Mouse (Mus musculus): ENCODE results near the gene Ip6k1. TPM values are rescaled to one million over a fixed set of nuclear protein-coding genes. Genes with fewer than 3 reads are reported as not detected.
A peak's percentile ranks its signal among the peaks of the same experiment; 100 is the strongest.
"Not testable (repeated sequence)": the region's sequence is repeated elsewhere in the genome, so short reads cannot be mapped to it uniquely, and the experiment has no call there.

Gene Ip6k1
- polyA plus RNA-seq, 1 experiment from 2014 or later = 34.5 TPM

- WGBS = under 1% methylated on average over 50 of the region's 50 CpGs
- H3K9ac ChIP-seq = peak overlapping the region; percentile 99
- peak; percentile 33 for ATAC-seq (replicated peaks; ENCODE audit: insufficient number of reproducible peaks, insufficient read depth, low FRiP score, low read depth)
These were observed 653 bp downstream of the Ip6k1 start for GRCm38 (mm10) chr9:108002778-108003530.

GRCm38 (mm10) chr9:108003531-108003890 is 1.2 kb downstream of the Ip6k1 start:
- no peak for ATAC-seq (replicated peaks; ENCODE audit: insufficient number of reproducible peaks, insufficient read depth, low FRiP score, low read depth)
- Histone ChIP-seq H3K4me3 (peak overlapping the region; percentile 99), H3K9ac (peak overlapping the region; percentile 99), H3K27ac (peak overlapping the region; percentile 96; the same call in 1 of the 2 replicates), H3K4me1 (replicated peaks) (peaks cover 28% of the 10 kb centered on the region), H3K27me3 (no peaks in the 10 kb centered on the region), H3K4me2 (peak overlapping the region; percentile 73), H3K36me3 (no peaks in the 10 kb centered on the region), H3K9me3 (replicated peaks) (no peaks in the 10 kb centered on the region)
- WGBS = 14% methylated on average over 8 of the region's 8 CpGs

More at GRCm38 (mm10) chr9:108002778-108003530, 653 bp downstream of the Ip6k1 start:
- no peaks in the 10 kb centered on the region for H3K36me3 ChIP-seq
- H3K27ac ChIP-seq = peak overlapping the region; percentile 96
- H3K4me2 ChIP-seq = peak overlapping the region; percentile 73
- H3K4me3 ChIP-seq = peak overlapping the region; percentile 99
- no peaks in the 10 kb centered on the region for H3K27me3 ChIP-seq
- peaks cover 23% of the 10 kb centered on the region for H3K4me1 ChIP-seq (replicated peaks)
- no peaks in the 10 kb centered on the region for H3K9me3 ChIP-seq (replicated peaks)

- H3K4me2 ChIP-seq = no peak overlapping the region
- WGBS = 87% methylated on average over 5 of the region's 5 CpGs
- no peak overlapping the region for H3K4me3 ChIP-seq
- H3K36me3 ChIP-seq = peaks cover 7% of the 10 kb centered on the region; the same call in 1 of the 2 replicates
- ATAC-seq (replicated peaks; ENCODE audit: insufficient number of reproducible peaks, insufficient read depth, low FRiP score, low read depth) = no peak
- H3K27ac ChIP-seq = no peak overlapping the region
- H3K27me3 ChIP-seq = no peaks in the 10 kb centered on the region
- peaks cover 29% of the 10 kb centered on the region for H3K4me1 ChIP-seq (replicated peaks)
- no peak overlapping the region for H3K9ac ChIP-seq
- H3K9me3 ChIP-seq (replicated peaks) = no peaks in the 10 kb centered on the region
These were observed 5.7 kb downstream of the Ip6k1 start for GRCm38 (mm10) chr9:108008041-108008440.

- no peak overlapping the region for H3K9ac ChIP-seq
- no peak overlapping the region for H3K4me3 ChIP-seq
- no peaks in the 10 kb centered on the region for H3K27me3 ChIP-seq
- H3K4me1 ChIP-seq (replicated peaks) = peaks cover 10% of the 10 kb centered on the region; the same call in 1 of the 2 replicates
- H3K4me2 ChIP-seq = no peak overlapping the region
- H3K9me3 ChIP-seq (replicated peaks) = no peaks in the 10 kb centered on the region
- H3K36me3 ChIP-seq = peaks cover 8% of the 10 kb centered on the region; the same call in 1 of the 2 replicates
- H3K27ac ChIP-seq = no peak overlapping the region
- no peak for ATAC-seq (replicated peaks; ENCODE audit: insufficient number of reproducible peaks, insufficient read depth, low FRiP score, low read depth)
These were observed 8.1 kb downstream of the Ip6k1 start for GRCm38 (mm10) chr9:108010385-108010784.

- not testable (repeated sequence) for H3K4me3 ChIP-seq; ATAC-seq (replicated peaks; ENCODE audit: insufficient number of reproducible peaks, insufficient read depth, low FRiP score, low read depth); H3K4me2 ChIP-seq; H3K9ac ChIP-seq; H3K9me3 ChIP-seq (replicated peaks); H3K27ac ChIP-seq; H3K27me3 ChIP-seq; H3K36me3 ChIP-seq; H3K4me1 ChIP-seq (replicated peaks)
- 92% methylated on average over 2 of the region's 2 CpGs for WGBS
These were observed 11.3 kb downstream of the Ip6k1 start for GRCm38 (mm10) chr9:108013577-108013976.

GRCm38 (mm10) chr9:108017127-108017526 is 14.8 kb downstream of the Ip6k1 start:
- H3K4me3 ChIP-seq = no peak overlapping the region
- peaks cover 12% of the 10 kb centered on the region for H3K4me1 ChIP-seq (replicated peaks)
- no peaks in the 10 kb centered on the region for H3K27me3 ChIP-seq
- no peak for ATAC-seq (replicated peaks; ENCODE audit: insufficient number of reproducible peaks, insufficient read depth, low FRiP score, low read depth)
- H3K4me2 ChIP-seq = no peak overlapping the region
- 82% methylated on average over 3 of the region's 3 CpGs for WGBS
- no peak overlapping the region for H3K9ac ChIP-seq
- peaks cover 8% of the 10 kb centered on the region; the same call in 1 of the 2 replicates for H3K36me3 ChIP-seq
- no peak overlapping the region for H3K27ac ChIP-seq
- no peaks in the 10 kb centered on the region for H3K9me3 ChIP-seq (replicated peaks)

- Histone ChIP-seq H3K4me3 (no peak overlapping the region), H3K4me1 (replicated peaks) (peaks cover 12% of the 10 kb centered on the region), H3K9me3 (replicated peaks) (no peaks in the 10 kb centered on the region), H3K27ac (peak overlapping the region; percentile 54), H3K4me2 (0 out of 2 replicates have a peak overlapping the region, but pooled peaks have one; percentile 29), H3K9ac (no peak overlapping the region), H3K27me3 (no peaks in the 10 kb centered on the region), H3K36me3 (peaks cover 19% of the 10 kb centered on the region)
- 86% methylated on average over 1 of the region's 1 CpGs for WGBS
- no peak for ATAC-seq (replicated peaks; ENCODE audit: insufficient number of reproducible peaks, insufficient read depth, low FRiP score, low read depth)
These were observed 18.4 kb downstream of the Ip6k1 start for GRCm38 (mm10) chr9:108020741-108021140.

GRCm38 (mm10) chr9:108023216-108023615 is 20.9 kb downstream of the Ip6k1 start:
- H3K4me2 ChIP-seq = no peak overlapping the region
- peaks cover 12% of the 10 kb centered on the region for H3K4me1 ChIP-seq (replicated peaks)
- ATAC-seq (replicated peaks; ENCODE audit: insufficient number of reproducible peaks, insufficient read depth, low FRiP score, low read depth) = no peak
- H3K36me3 ChIP-seq = peaks cover 39% of the 10 kb centered on the region
- no peak overlapping the region for H3K9ac ChIP-seq
- no peaks in the 10 kb centered on the region for H3K9me3 ChIP-seq (replicated peaks)
- no peak overlapping the region for H3K4me3 ChIP-seq
- WGBS = 88% methylated on average over 3 of the region's 3 CpGs
- no peak overlapping the region for H3K27ac ChIP-seq
- H3K27me3 ChIP-seq = no peaks in the 10 kb centered on the region

GRCm38 (mm10) chr9:108026584-108026983 is 24.3 kb downstream of the Ip6k1 start:
- Histone ChIP-seq H3K27me3 (no peaks in the 10 kb centered on the region), H3K27ac (no peak overlapping the region), H3K4me3 (no peak overlapping the region), H3K4me1 (replicated peaks) (peaks cover 1% of the 10 kb centered on the region; the same call in 1 of the 2 replicates), H3K36me3 (peaks cover 42% of the 10 kb centered on the region), H3K9me3 (replicated peaks) (no peaks in the 10 kb centered on the region), H3K9ac (no peak overlapping the region), H3K4me2 (no peak overlapping the region)
- WGBS = 95% methylated on average over 3 of the region's 3 CpGs
- no peak for ATAC-seq (replicated peaks; ENCODE audit: insufficient number of reproducible peaks, insufficient read depth, low FRiP score, low read depth)

- ATAC-seq (replicated peaks; ENCODE audit: insufficient number of reproducible peaks, insufficient read depth, low FRiP score, low read depth) = no peak
- no peaks in the 10 kb centered on the region for H3K4me1 ChIP-seq (replicated peaks)
- H3K9me3 ChIP-seq (replicated peaks) = no peaks in the 10 kb centered on the region
- no peak overlapping the region for H3K4me2 ChIP-seq
- H3K27me3 ChIP-seq = no peaks in the 10 kb centered on the region
- H3K36me3 ChIP-seq = peaks cover 49% of the 10 kb centered on the region
- no peak overlapping the region for H3K9ac ChIP-seq
- 93% methylated on average over 3 of the region's 3 CpGs for WGBS
- H3K27ac ChIP-seq = no peak overlapping the region
- no peak overlapping the region for H3K4me3 ChIP-seq
These were observed 25.6 kb downstream of the Ip6k1 start for GRCm38 (mm10) chr9:108027867-108028266.

- 85% methylated on average over 5 of the region's 5 CpGs for WGBS
- no peak for ATAC-seq (replicated peaks; ENCODE audit: insufficient number of reproducible peaks, insufficient read depth, low FRiP score, low read depth)
- peaks cover 38% of the 10 kb centered on the region for H3K36me3 ChIP-seq
These were observed 29.8 kb downstream of the Ip6k1 start for GRCm38 (mm10) chr9:108032126-108032525.

More at GRCm38 (mm10) chr9:108032126-108032525, 29.8 kb downstream of the Ip6k1 start:
- Histone ChIP-seq H3K9ac (no peak overlapping the region), H3K27me3 (no peaks in the 10 kb centered on the region), H3K9me3 (replicated peaks) (no peaks in the 10 kb centered on the region), H3K4me2 (no peak overlapping the region), H3K4me3 (no peak overlapping the region), H3K4me1 (replicated peaks) (no peaks in the 10 kb centered on the region), H3K27ac (no peak overlapping the region)
